18 mouse cellular contexts compared by ENCODE assay signal in the genomic region with DNA sequence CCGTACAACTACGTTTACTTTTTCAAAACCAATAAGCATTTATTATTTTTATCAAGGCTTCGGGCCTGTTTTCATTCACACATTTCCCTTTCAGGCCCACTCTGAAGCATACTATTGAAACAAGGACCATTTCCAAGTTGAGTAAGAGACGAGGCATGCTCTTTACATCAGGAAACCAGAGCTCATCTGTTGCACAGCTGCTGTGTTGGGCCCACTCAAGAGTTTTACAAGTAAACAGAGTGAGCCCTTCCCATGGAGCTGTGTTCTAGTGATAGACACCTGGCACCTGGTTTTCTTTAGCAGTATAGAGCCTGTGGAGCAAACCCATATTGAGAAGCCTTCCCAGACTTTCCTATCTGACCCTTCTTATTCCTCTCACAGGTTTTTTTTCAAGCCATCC.
"Had no signal": no experiment of that assay in that cellular context is flagged by ENCODE, and none has a peak within 500 bp of the region (broad histone marks: within the 10 kb centered on the region; RNA-seq: fewer than 3 reads in every experiment).

No protein-coding gene starts in this region.

- H3K9ac ChIP-seq: limb, embryonic 12.5 days; liver, embryonic 13.5 days; midbrain, embryonic 12.5 days; midbrain, embryonic 15.5 days; neural tube, embryonic 13.5 days had no signal

- H3K27ac ChIP-seq: limb, embryonic 12.5 days; liver, embryonic 13.5 days; macrophage; midbrain, embryonic 12.5 days; midbrain, embryonic 15.5 days; neural tube, embryonic 13.5 days; stomach, postnatal 0 days had no signal

- H3K4me3 ChIP-seq: limb, embryonic 12.5 days; liver, embryonic 13.5 days; midbrain, embryonic 12.5 days; midbrain, embryonic 15.5 days; myocyte; neural tube, embryonic 13.5 days had no signal

- H3K9me3 ChIP-seq: limb, embryonic 12.5 days; liver, embryonic 13.5 days; midbrain, embryonic 12.5 days; midbrain, embryonic 15.5 days; neural tube, embryonic 13.5 days had no signal

- ATAC-seq: inflammation-experienced regulatory T-cells, adult 6 months; intestine, embryonic 16.5 days; midbrain, embryonic 15.5 days had no signal

- H3K27me3 ChIP-seq: limb, embryonic 12.5 days; liver, embryonic 13.5 days; midbrain, embryonic 12.5 days; midbrain, embryonic 15.5 days; neural tube, embryonic 13.5 days had no signal

- H3K4me1 ChIP-seq: liver, embryonic 13.5 days; midbrain, embryonic 12.5 days; midbrain, embryonic 15.5 days had no signal

- H3K36me3 ChIP-seq: limb, embryonic 12.5 days; liver, embryonic 13.5 days; midbrain, embryonic 12.5 days; midbrain, embryonic 15.5 days; neural tube, embryonic 13.5 days had no signal

- DNase-seq: kidney, adult 18-20 months; kidney, adult 9 months; kidney, postnatal 14 days; kidney, postnatal 4 days; liver, embryonic 13.5 days; lung, adult 2 months; lung, postnatal 14 days; retina, postnatal 1 day; right cerebral cortex, postnatal 25 days had no signal

- H3K4me2 ChIP-seq: limb, embryonic 12.5 days; liver, embryonic 13.5 days; midbrain, embryonic 12.5 days; midbrain, embryonic 15.5 days; neural tube, embryonic 13.5 days had no signal
